Mouse (Mus musculus) ES-CJ7 (cell line): ENCODE measurements around the gene Osbpl5.

Experiments used
- DNase-seq: peaks from one replicate; pipeline ENCODE4 v3.0.0; 2011; ENCODE audit warnings: low read depth, low spot score

Osbpl5 gene

DNA sequence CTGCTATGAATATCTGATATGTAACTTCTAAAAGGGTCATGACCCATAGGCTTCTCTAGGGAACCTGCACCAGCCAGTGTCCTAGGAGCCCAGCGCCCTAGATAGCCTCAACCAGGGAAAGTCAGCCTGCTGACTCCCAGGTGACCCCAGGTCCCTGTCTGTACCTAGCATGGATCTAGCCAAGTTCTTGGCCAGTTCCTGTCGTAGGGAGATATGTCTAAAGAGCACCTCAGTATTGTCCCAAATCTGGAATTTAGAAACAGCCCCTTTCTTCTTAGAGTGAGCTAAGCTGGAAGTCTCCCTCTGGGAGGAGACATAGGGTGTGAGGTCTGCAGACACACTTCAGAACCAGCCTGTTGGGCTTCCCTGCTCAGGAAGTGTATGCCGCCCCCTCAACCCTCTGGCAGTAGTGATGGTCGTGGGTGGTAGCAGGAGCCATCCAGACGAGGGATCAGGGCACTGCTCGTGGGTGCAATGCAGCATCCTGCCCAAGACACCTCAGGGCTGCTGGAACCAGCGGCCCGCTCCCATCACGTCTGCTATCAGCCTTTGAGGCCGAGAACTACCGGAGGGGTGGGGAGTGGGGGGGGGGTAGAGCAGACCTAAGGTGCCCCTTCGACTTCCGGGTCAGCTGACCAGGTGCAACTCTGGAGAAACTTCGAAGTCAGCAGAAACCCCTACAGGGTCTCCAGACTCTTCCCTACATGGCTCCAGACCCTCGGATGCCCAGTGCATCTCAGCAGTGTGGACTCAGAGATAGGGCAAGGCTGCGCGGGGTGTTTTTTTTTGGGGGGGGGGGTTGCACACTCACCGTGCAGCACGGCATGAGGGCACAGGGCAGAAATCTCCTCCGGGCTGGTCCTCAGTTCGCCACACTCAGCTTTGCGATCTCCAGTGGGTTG lies at the start of gene Osbpl5:
TSS of gene Osbpl5 (minus strand) at position 861 of the 902 bp plus-strand sequence.
- DNase-seq, result no peak

DNA sequence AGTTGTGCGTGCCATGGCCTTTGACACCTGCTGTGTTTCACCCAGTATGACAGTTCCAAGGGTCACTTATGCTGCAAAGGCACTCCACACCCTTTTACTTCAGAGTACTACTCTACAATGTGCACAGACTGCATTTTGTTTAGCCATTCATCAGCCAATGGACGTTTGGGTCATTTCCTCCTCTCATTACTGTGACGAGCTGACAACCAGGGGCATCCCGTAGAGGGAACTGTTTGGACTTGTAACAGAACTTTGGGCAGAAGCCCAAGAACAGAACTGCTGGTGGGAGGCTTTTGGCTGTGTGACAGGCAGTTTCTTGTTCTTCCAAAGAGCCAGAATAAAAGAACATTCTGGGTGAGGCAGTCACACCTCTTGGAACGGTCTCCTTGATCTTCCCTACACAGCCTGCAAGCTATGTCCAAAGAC lies 48.4 kb upstream of the Osbpl5 start:
- DNase-seq, result no peak

DNA sequence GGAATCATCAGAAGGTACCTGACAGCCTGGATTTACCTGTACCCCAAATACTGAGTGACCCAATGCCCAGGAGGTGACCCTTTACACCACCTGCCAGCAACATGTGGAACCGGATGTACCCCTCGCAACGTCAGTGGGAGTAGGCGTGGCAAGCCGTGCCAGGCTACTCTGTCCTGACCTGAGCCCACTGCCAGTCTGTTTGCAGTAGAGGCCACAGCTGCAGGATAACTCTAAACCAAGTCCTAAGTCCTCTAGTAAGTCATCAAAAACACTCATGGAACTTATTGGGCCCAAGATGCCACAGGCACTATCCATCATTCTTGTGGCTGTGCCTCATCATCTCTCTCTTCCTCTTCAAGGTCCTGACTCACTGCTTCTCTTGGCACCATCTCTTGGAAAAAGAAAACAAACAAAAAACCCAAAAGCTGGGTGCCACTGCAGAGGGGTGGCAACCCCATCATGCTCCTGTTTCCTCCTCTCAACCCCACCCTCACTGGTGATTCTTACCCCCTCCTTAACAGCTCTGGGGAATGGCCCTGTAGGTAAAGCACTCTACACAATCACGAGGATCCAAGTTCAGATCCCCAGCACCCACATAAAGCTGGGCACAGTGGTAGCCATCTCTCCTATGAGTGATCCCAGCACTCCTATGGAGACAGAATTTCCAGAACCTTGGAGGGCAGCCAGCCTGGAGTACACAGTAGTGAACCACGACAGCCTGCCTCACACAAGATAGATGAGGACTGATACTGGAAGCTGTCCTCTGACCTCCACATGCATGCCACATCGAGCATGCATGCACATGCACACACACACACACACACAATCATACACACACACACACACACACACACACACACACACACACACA lies 44.6 kb upstream of the Osbpl5 start:
- no peak for DNase-seq

DNA sequence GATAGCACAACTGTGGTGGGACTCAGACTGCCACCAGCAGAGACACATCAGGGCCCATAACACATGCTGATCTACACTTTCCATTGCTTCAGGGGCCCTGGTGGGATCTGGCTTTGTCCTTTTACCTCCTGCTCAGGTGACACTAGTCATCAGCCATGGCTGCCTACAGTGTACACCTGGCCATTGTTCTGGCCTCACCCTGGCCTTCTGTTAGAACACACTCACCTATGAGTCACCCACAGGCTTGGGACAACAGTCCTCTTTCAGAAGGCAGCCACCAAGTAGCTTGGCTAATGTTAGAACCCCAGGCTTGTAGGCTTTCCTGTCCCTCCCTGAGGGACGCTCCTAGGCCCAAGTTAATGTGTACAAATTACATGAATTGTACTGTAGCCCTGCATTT lies 44.0 kb upstream of the Osbpl5 start:
- DNase-seq, result no peak

DNA sequence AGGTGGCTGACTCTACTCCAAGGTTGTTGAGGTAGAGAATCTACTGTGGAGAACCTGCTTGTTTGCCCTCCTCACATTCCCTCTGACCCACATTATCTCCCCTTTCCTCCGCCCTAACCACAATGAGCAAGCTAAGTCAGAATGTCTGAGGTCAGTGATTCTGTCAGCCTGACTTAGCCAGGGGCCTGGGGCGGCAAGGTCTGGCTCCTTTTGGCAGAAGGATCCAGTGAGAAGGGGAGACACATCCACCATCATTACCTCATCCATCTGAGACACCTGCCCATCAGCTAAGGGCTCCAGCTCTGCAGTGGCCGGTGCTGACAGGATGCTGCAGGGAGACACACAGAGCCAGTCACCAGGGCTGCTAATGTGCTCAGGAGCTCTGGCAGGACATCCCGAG lies 42.0 kb upstream of the Osbpl5 start:
- DNase-seq, result no peak

DNA sequence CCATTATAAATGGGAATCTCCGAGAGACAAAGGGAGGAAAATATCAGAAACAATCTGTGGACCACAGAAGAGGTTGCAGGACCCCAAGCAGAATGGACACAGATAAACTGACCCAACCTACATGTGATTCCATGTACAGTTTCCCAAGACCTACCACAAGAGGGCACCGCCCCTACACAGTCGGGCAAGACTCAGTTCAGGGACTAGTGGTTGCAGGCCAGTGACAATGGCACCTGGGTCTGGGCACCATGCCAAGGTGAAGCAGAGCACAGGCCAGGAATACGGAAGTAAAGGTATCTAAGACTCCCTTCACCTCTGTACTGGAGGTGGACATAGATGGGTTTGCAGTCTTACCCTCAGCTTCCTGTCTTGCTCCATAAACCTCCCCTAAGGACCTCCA lies 36.3 kb upstream of the Osbpl5 start:
- DNase-seq, result peak; percentile 33

DNA sequence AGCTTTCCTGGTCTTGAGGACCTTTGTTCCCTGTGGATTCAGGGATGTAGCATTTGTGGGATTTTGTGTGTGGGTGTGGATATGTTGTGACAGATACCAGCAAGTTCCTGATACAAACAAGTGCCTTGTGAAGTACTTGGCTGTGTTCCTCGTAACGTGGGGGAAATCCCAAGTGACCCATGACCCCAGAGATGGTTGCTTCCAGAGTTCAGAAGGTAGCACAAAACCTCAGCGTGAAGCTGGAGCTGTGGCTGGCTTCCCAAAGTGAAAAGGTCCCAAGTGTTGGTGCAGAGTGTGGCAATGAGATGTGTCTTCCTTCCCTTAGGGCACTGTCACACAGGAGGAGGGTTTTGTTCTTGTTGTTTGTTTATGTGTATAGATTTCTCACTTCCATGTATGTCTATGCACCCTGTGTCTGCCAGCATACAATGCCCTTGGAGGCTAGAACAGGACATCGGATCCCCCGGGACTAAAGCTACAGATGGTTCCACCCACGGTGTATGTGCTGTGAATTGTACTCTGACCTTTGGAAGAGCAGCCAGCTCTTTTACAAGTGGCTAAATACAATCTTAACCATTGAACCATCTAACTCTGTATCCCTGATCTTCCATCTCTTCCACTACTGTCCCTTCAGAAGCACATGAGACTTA lies 35.7 kb upstream of the Osbpl5 start:
- DNase-seq, result no peak

DNA sequence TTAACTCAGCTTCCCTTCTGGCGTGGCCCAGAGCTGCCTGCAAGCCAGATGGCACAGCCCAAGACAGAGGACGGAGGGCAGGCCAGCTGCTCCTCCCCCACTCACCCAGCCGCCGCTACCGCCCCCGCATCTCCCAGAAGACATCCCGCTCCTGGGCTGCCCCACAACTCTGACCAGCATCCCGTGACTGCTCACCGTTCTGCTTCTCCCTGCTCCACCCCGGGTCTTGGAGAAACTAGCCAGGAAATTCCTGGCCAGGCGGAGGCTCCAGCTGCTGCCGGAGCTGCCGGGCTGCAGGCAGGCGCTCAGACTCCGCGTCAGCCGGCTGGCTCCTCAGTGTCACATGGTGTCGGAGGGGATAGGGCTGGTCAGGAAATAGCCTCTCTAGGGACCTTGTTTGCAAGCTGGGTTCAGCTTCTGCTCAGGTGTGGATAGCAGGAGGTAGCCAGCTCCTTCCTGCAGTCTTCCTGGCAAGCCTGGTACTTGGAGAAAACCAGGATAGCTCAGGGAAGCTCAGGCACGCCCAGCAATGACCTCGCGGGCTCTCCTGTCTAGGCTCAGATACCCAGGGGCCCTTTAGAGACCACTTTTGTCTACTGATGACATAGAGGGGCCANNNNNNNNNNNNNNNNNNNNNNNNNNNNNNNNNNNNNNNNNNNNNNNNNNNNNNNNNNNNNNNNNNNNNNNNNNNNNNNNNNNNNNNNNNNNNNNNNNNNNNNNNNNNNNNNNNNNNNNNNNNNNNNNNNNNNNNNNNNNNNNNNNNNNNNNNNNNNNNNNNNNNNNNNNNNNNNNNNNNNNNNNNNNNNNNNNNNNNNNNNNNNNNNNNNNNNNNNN lies 27.4 kb upstream of the Osbpl5 start, which contains the start of gene Mrgpre:
TSS of gene Mrgpre (minus strand) at position 505 of the 834 bp plus-strand sequence.
- DNase-seq, result no peak

DNA sequence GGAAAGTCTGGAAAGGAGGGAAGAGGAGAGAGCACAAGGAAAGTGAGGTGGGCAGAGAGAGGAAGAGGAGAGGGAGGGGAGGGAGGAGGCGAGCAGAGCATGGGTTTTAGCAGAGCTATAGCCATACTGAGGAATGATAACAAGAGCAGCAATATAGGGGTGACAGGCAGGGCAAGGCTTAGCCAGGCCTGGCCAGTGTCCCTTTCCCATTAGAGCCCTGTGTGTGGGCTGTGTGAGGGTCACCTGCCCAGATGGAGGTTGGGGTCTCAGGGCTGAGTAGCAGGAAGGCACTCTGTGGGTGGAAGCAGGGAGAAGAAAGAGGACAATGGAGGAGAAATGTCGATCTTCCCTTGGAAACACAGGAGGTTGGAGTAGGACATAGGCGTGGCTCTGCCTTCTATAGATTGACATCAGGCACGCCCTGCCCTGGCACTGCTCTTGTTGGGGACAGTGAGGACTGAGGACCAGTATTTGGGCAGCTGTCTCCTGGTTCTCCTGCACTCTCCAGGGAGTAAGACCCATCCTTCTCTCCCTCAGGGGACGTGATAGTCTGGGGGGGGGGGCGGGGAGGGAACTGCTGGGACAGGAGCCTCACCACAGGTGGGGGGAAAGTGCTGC lies 26.7 kb upstream of the Osbpl5 start:
- no peak for DNase-seq

DNA sequence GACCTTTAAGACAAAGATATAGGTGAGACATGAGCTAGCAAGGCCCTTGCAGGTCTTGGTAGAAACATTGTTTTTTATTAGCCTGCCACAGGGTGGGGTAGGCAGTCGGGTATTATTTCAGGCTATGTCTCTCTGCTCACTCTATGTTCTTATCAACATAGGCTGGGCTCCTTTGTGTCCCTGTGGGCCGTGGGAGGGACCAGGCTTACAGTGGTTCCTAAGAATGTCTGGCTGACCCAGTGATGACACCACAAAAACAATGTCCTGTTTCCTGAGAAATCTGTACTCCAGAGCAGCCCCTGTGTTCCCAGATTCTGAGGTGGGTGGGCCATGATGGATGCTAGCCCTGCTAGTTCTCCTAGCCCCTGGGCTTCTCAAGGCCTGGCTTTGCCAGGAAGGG lies 20.6 kb upstream of the Osbpl5 start:
- DNase-seq, result no peak

DNA sequence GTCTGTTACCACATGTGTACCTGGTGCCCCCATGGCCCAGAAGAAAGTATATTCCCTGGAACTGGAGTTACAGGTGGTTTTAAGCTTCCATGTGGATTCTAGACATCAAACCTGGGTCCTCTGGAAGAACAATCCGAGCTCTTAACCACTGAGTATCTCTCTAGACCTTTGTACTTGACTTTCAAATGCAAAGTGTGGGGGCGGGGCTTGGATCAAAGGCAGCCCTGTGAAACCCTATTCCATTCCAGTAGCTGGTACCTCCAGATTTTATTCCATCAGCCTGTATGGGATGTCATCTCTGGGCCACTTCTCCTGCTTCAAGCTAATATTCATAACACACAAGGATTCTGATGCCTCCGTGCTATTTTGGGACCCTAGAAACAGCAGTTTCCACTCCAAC lies 19.4 kb upstream of the Osbpl5 start:
- peak; percentile 63 for DNase-seq

DNA sequence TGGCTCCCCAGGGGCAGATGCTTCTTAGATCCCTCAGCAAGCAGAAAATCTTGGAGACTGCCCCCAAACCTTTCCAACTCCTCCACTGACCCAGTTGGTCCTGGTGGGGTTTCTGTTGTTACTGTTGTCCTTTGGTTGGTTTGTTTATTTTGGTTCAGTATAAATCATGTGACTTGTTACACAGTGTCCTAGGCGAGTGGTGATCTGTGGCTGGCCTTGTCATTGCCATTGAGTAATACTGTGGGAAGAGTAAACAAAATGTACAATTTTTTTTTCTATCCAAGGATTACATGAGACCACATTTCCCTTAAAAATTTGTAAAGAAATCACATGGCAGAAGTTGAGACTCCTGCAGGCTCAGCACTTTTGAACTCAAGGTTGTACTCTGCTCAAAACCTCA lies 12.7 kb upstream of the Osbpl5 start:
- DNase-seq, result no peak

DNA sequence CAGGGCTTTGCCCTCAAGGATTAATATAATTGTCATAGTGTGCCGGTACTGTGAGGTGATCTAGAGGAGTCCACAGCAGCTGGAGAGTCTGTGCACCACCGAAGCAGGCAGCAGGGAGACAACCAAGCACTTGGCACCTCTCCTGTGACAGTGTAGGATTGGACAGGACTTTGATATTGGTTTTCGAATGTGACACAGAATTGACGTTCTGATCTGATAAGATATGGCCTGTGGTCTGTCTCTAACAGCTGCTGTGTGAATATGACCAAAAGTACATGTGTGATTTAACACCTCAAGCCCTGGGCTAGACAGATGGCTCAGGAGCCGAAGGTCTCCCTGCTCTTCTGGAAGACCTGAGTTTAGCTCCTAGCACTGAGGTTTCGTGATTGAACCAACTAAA lies 11.5 kb upstream of the Osbpl5 start:
- DNase-seq, result no peak

DNA sequence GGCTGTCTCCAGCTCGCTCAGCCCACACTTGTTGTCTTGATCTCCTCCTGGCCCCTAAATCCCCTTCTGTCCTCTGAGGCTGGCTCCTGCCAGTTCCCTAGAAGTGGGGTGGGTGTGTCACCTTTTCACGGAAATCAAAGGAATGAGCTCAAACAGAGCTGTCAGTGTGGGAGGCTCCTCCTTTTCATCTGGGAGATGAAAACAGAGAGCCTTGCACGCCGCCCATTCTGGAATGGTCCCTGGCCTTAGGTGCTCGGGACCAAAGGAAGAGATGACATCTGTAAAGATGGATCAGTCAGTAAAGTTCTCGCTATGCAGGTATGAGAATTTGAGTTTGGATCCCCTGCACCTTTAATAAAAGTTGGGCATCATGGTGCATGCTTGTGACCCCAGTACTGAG lies 10.1 kb upstream of the Osbpl5 start, which contains the start of gene Mrgprg:
TSS of gene Mrgprg (minus strand) at position 101 of the 400 bp plus-strand sequence.
- DNase-seq, result no peak

DNA sequence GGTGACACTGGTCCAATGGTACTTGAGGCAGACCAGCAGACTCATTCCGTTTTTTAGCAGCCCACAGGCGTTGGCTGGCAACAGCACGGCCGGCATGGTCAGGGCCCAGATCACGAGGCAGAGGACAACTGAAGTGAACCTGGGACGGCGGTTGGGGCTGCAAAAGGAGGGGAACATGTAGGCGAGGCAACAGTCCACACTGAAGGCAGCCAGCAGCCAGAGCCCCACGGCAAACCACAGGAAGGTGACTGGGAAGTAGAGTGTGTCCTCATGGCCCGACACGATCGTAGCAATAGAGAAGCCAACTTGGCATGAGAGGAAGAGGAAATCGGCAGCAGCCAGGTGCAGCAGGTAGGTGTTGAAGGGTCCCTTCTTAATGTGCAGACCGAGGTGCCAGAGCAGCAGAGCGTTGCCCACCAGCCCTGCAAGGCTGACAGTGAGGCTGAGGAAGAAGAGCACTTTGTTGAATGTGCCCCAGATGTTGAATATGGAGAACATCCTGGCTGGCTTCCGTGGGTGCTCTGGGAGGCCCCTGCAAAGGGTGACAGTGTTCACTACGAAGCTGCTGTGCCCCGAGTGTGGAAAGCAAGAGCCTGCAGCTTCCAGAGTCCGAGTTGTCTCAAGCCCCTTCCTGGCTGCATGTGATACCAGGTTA lies 8.2 kb upstream of the Osbpl5 start:
- DNase-seq, result no peak

DNA sequence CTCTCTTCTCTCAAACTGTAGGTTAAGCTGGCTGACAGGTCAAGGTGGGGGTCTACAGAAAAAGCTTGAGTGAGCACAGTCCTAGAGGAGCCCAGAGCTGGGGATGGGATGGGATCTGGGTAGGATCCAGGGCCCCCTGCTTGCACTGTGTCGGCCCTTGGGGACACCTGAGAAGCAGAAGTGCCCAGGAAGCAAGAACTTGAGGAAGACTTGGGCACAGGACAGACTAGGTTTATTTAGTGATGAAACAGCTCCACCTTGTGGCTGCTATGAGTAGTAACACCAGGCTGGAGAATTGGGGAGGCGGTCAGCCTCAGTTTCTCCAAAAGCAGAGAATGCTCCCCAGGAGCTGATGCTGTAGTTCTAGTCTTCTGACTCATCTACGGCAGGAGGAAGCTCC lies 7.0 kb upstream of the Osbpl5 start:
- peak; percentile 52 for DNase-seq

DNA sequence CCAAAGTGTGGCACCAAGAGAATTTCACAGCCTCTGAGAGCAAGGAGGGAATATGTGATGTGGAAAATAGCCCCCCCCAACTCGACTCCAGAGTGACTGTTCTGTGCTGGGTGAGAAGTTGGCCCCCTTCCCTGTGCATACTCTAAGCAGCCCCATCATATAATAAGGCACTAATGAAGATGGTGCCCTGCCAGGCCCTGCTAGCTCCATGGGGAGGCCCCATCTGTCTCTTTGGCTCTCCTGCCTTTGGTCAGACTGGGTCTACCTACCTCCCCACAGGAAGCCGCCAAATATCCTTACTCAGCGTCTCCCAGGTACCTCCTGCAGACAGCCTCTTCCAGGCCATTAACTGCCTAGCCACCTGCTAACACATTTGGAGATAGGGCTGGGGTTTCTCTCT lies 2.2 kb upstream of the Osbpl5 start:
- DNase-seq, result no peak

DNA sequence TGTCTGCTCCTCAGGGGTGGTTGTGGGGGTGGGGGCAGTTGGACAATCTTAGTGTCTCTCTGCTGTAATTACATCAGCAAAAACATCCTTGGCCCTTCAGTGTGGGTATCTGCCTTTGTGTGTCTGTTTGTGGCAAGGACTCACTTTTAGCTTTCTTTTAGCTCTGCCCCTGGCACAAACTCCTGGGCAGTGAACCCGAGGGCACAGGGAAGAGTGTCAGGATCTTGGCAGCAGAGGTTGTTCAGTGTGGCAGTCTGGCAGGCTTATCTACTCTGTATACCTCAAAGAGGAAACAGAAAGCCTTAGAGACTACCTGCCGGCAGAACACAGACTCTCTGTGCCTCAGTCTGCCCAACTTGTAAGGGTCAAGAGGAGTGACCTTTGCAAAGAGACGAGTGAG lies 911 bp upstream of the Osbpl5 start:
- DNase-seq, result no peak

DNA sequence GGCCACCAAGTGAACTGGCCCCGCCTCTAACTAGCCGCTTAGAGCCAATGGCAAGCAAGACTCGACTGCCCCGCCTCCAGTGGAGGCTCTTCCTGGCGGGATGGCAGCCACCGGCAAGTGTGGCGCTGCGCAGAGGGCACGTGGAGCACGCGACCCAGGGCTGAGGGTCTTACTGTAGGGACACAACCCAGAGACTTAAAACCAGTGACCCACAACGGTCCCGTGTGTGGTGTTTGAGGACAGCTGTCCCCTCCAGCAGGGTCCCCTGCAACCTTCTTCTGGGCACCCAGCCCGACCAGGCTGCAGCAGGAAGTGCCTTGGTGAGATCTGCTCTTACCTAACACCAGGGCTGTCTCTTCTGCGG lies 224 bp upstream of the Osbpl5 start:
- peak; percentile 70 for DNase-seq
